Mouse (Mus musculus) G1E (cell line): Measurements from ENCODE around the gene Fa2h. TPM values are rescaled to one million over a fixed set of nuclear protein-coding genes. Genes with fewer than 3 reads are reported as not detected.

Experiments used
- ATAC-seq: 2 replicates; pipeline ENCODE4 v1.8.0; 2016; ENCODE audit warnings: mild to moderate bottlenecking; ENCODE audit not compliant: insufficient number of reproducible peaks, poor library complexity, low FRiP score, severe bottlenecking; ENCODE audit errors: extremely low read depth
- DNase-seq: peaks from one replicate; pipeline ENCODE4 v3.0.0; 2012; ENCODE audit warnings: low spot score
- H3K27me3 ChIP-seq: 2 replicates; pipeline ENCODE4 v1.6.1; 2012; ENCODE audit warnings: mild to moderate bottlenecking, low read length, inconsistent platforms; ENCODE audit not compliant: insufficient read depth
- H3K36me3 ChIP-seq: replicated peaks from 2 replicates; pipeline ENCODE3; 2012; ENCODE audit warnings: mild to moderate bottlenecking, inconsistent platforms
- H3K4me1 ChIP-seq: 2 replicates; pipeline ENCODE4 v1.6.1; 2012; ENCODE audit warnings: low read depth, low read length, inconsistent platforms, mixed read lengths; ENCODE audit not compliant: insufficient read depth
- H3K4me3 ChIP-seq: 2 replicates; pipeline ENCODE4 v1.5.1; 2012; ENCODE audit warnings: low read depth, mild to moderate bottlenecking, inconsistent platforms, low read length, moderate library complexity, mixed read lengths
- H3K9me3 ChIP-seq: replicated peaks from 2 replicates; pipeline ENCODE4 v1.6.1; 2012; ENCODE audit warnings: inconsistent platforms
- CTCF ChIP-seq: IDR thresholded peaks from 2 replicates; pipeline ENCODE4 v1.5.1; 2012; ENCODE audit warnings: low read depth, low read length, inconsistent platforms, mixed read lengths
- GATA1 ChIP-seq: IDR thresholded peaks from 2 replicates; pipeline ENCODE4 v1.6.1; 2012; ENCODE audit warnings: borderline replicate concordance, low read length, inconsistent platforms, mixed read lengths
- GATA2 ChIP-seq: IDR thresholded peaks from 2 replicates; pipeline ENCODE4 v1.6.1; 2012; ENCODE audit warnings: low read depth, low read length, inconsistent platforms, borderline replicate concordance
- POLR2AphosphoS5 ChIP-seq: IDR thresholded peaks from 2 replicates; pipeline ENCODE4 v1.6.1; 2012; ENCODE audit warnings: low read depth, low read length, inconsistent platforms; ENCODE audit not compliant: insufficient replicate concordance
- TAL1 ChIP-seq: conservative IDR thresholded peaks from 2 replicates; pipeline ENCODE4 v1.6.1; 2012; ENCODE audit warnings: low read depth, low read length, inconsistent platforms, mixed read lengths
- polyA plus RNA-seq: library from polyadenylated mRNA; stranded (reverse); fragments of >175 nt; gene quantifications from 2 replicates; pipeline ENCODE4 v1.2.3, GENCODE M21; 2012
- total RNA-seq, 2 experiments: library from RNA; stranded (forward) in 1 of 2; stranded (reverse) in 1 of 2; fragments of 200-1000 nt in 1 of 2; fragments of >200 nt in 1 of 2; fragmentation: Nextera tagmentation in 1 of 2; gene quantifications; 2 replicates each; pipeline ENCODE4 v1.2.3; 2014 to 2017

The Fa2h gene
- total and polyA plus RNA-seq, 3 experiments: 0.11 TPM; not detected in 2

GRCm38 (mm10) chr8:111360579-111361209 lies 32.9 kb downstream of the Fa2h start:
- no peak for DNase-seq
- no peaks in the 10 kb centered on the region for H3K36me3 ChIP-seq
- H3K27me3 ChIP-seq: peaks cover 35% of the 10 kb centered on the region
- no peaks in the 10 kb centered on the region for H3K9me3 ChIP-seq
- H3K4me1 ChIP-seq: no peaks in the 10 kb centered on the region
- H3K4me3 ChIP-seq: no peak overlapping the region
- no peak for ATAC-seq
- no peak for TF ChIP-seq POLR2AphosphoS5
- no peak for TF ChIP-seq GATA1
- no peak for TF ChIP-seq GATA2
- no peak for TF ChIP-seq CTCF
- TF ChIP-seq TAL1: no peak

- H3K36me3 ChIP-seq: no peaks in the 10 kb centered on the region
- TF ChIP-seq CTCF: no peak
- no peak for TF ChIP-seq POLR2AphosphoS5
- no peak for TF ChIP-seq TAL1
- no peak for TF ChIP-seq GATA1
- TF ChIP-seq GATA2: no peak
- no peak overlapping the region for H3K4me3 ChIP-seq
- peaks cover 32% of the 10 kb centered on the region for H3K27me3 ChIP-seq
- H3K4me1 ChIP-seq: no peaks in the 10 kb centered on the region
- no peaks in the 10 kb centered on the region for H3K9me3 ChIP-seq
- no peak for ATAC-seq
- DNase-seq: no peak
Measured at GRCm38 (mm10) chr8:111359936-111360335, 33.7 kb downstream of the Fa2h start.

GRCm38 (mm10) chr8:111358905-111359304 lies 34.7 kb downstream of the Fa2h start:
- Histone ChIP-seq H3K36me3 (no peaks in the 10 kb centered on the region), H3K4me1 (no peaks in the 10 kb centered on the region), H3K4me3 (no peak overlapping the region), H3K9me3 (no peaks in the 10 kb centered on the region), H3K27me3 (peaks cover 32% of the 10 kb centered on the region)
- no peak for DNase-seq
- TF ChIP-seq GATA2: no peak
- no peak for TF ChIP-seq POLR2AphosphoS5
- no peak for TF ChIP-seq TAL1
- no peak for TF ChIP-seq GATA1
- TF ChIP-seq CTCF: no peak
- no peak for ATAC-seq

GRCm38 (mm10) chr8:111357433-111357832 lies 36.2 kb downstream of the Fa2h start:
- no peak for TF ChIP-seq GATA2
- TF ChIP-seq TAL1: no peak
- TF ChIP-seq GATA1: no peak
- no peak for TF ChIP-seq CTCF
- no peak for TF ChIP-seq POLR2AphosphoS5
- no peak overlapping the region for H3K4me3 ChIP-seq
- H3K4me1 ChIP-seq: no peaks in the 10 kb centered on the region; the same call in 1 of the 2 replicates
- peaks cover 35% of the 10 kb centered on the region for H3K27me3 ChIP-seq
- H3K9me3 ChIP-seq: no peaks in the 10 kb centered on the region
- no peaks in the 10 kb centered on the region for H3K36me3 ChIP-seq
- ATAC-seq (no peak), DNase-seq (no peak)

- TF ChIP-seq CTCF: no peak
- TF ChIP-seq GATA1: no peak
- TF ChIP-seq TAL1: no peak
- TF ChIP-seq POLR2AphosphoS5: no peak
- TF ChIP-seq GATA2: no peak
- H3K9me3 ChIP-seq: no peaks in the 10 kb centered on the region
- H3K27me3 ChIP-seq: peaks cover 23% of the 10 kb centered on the region
- ATAC-seq: no peak
- H3K4me1 ChIP-seq: no peaks in the 10 kb centered on the region; the same call in 1 of the 2 replicates
- H3K4me3 ChIP-seq: no peak overlapping the region
- H3K36me3 ChIP-seq: no peaks in the 10 kb centered on the region
- no peak for DNase-seq
Measured at GRCm38 (mm10) chr8:111353497-111353896, 40.1 kb downstream of the Fa2h start.

GRCm38 (mm10) chr8:111352289-111352688 lies 41.3 kb downstream of the Fa2h start:
- no peaks in the 10 kb centered on the region; the same call in 1 of the 2 replicates for H3K4me1 ChIP-seq
- no peaks in the 10 kb centered on the region for H3K36me3 ChIP-seq
- TF ChIP-seq POLR2AphosphoS5 (no peak), TAL1 (no peak), GATA2 (no peak), CTCF (no peak), GATA1 (no peak)
- DNase-seq (no peak), ATAC-seq (no peak)
- H3K9me3 ChIP-seq: no peaks in the 10 kb centered on the region
- peaks cover 25% of the 10 kb centered on the region for H3K27me3 ChIP-seq
- H3K4me3 ChIP-seq: no peak overlapping the region

- ATAC-seq: no peak
- Histone ChIP-seq H3K9me3 (no peaks in the 10 kb centered on the region), H3K4me3 (no peak overlapping the region), H3K4me1 (no peaks in the 10 kb centered on the region; the same call in 1 of the 2 replicates), H3K27me3 (peaks cover 35% of the 10 kb centered on the region), H3K36me3 (no peaks in the 10 kb centered on the region)
- no peak for DNase-seq
- no peak for TF ChIP-seq POLR2AphosphoS5
- no peak for TF ChIP-seq TAL1
- TF ChIP-seq GATA1: no peak
- TF ChIP-seq CTCF: no peak
- no peak for TF ChIP-seq GATA2
Measured at GRCm38 (mm10) chr8:111350577-111350976, 43.0 kb downstream of the Fa2h start.
